Mouse (Mus musculus) kidney, adult 2 months (tissue): ENCODE data around the gene Fam181a.

Experiments used
- CTCF ChIP-seq: fragments of 200-500 bp; conservative IDR thresholded peaks from 2 replicates; pipeline ENCODE4 v1.5.1; 2011; ENCODE audit warnings: low read depth, mild to moderate bottlenecking, control low read depth, low read length, moderate library complexity, mixed read lengths; ENCODE audit not compliant: insufficient read depth, insufficient read length
- POLR2A ChIP-seq: fragments of 200-500 bp; IDR thresholded peaks from one replicate; pipeline ENCODE4 v1.6.1; 2011; ENCODE audit warnings: low read depth, low read length, control low read depth

DNA sequence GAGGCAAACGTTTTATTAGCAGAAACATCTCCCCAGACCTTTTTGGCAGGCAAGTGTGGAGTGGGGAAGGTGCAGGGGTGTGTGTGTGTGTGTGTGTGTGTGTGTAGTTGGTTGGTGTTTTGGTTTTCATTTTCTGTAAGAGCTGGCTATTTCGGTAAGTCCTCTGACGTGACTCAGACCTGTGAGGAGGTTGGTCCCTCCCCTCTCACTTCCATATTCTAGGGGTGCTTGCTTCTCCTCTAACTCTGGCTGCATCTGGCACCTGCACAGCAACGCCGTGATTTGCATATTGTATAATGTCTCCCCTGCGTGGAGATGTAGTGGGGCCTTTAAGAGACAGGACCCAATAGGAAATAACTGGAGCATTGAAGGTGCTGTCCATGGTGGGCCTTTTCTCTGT is 37.7 kb upstream of the Fam181a start:
- no peak for TF ChIP-seq CTCF
- TF ChIP-seq POLR2A: no peak
